Mouse (Mus musculus) MEL (cell line): ENCODE measurements around the gene Ptpa. TPM values are rescaled to one million over a fixed set of nuclear protein-coding genes. Genes with fewer than 3 reads are reported as not detected.

Source experiments
- DNase-seq: peaks from one replicate; pipeline ENCODE4 v3.0.0; 2011; ENCODE audit warnings: low read depth, low spot score
- H3K27ac ChIP-seq: 2 replicates; pipeline ENCODE4 v1.5.1; 2012; ENCODE audit warnings: low read depth, mild to moderate bottlenecking, control low read depth, low read length, moderate library complexity; ENCODE audit not compliant: control insufficient read depth
- H3K27me3 ChIP-seq, 2 experiments: fragments of 150-350 bp in 1 of 2; sonication (generic) in 1 of 2; 2 replicates each; pipeline ENCODE4 v1.6.1; 2012; ENCODE audit warnings: low read length in 2 of 2, mild to moderate bottlenecking in 2 of 2, improper control_type of control experiment in 1 of 2, moderate library complexity in 1 of 2; ENCODE audit not compliant: insufficient read depth in 2 of 2, control insufficient read depth in 1 of 2
- H3K36me3 ChIP-seq, 2 experiments: 2 replicates each; pipeline ENCODE4 v1.6.1; 2012 to 2014; ENCODE audit warnings: low read length in 2 of 2, improper control_type of control experiment in 1 of 2, inconsistent platforms in 1 of 2, mild to moderate bottlenecking in 1 of 2; ENCODE audit not compliant: insufficient read depth in 2 of 2, control insufficient read depth in 1 of 2
- H3K4me1 ChIP-seq, 2 experiments: fragments of 150-350 bp in 1 of 2; sonication (generic) in 1 of 2; 2 replicates each; pipeline ENCODE4 v1.6.1; 2012; ENCODE audit warnings: low read length in 2 of 2, improper control_type of control experiment in 1 of 2, mild to moderate bottlenecking in 1 of 2; ENCODE audit not compliant: insufficient read depth in 2 of 2, control insufficient read depth in 1 of 2
- H3K4me3 ChIP-seq, 2 experiments: fragments of 150-350 bp in 1 of 2; sonication (generic) in 1 of 2; 2 replicates each; pipeline ENCODE4 v1.5.1; 2012; ENCODE audit warnings: low read depth in 2 of 2, low read length in 2 of 2, mild to moderate bottlenecking in 2 of 2, moderate library complexity in 2 of 2, control low read depth in 1 of 2, improper control_type of control experiment in 1 of 2; ENCODE audit not compliant: control insufficient read depth in 1 of 2, insufficient read depth in 1 of 2
- H3K79me2 ChIP-seq: 2 replicates; pipeline ENCODE4 v1.6.1; 2012; ENCODE audit warnings: mild to moderate bottlenecking, low read length, moderate library complexity; ENCODE audit not compliant: control insufficient read depth, poor library complexity, insufficient read depth
- H3K9ac ChIP-seq: 2 replicates; pipeline ENCODE4 v1.6.1; 2012; ENCODE audit warnings: low read depth, mild to moderate bottlenecking, control low read depth, low read length, moderate library complexity; ENCODE audit not compliant: control insufficient read depth, poor library complexity, severe bottlenecking
- H3K9me3 ChIP-seq: fragments of 150-350 bp; sonication (generic); replicated peaks from 2 replicates; pipeline ENCODE4 v1.6.1; 2012; ENCODE audit warnings: mild to moderate bottlenecking, low read length, improper control_type of control experiment, moderate library complexity; ENCODE audit not compliant: insufficient read depth
- CHD2 ChIP-seq: IDR thresholded peaks from 2 replicates; pipeline ENCODE4 v1.6.1; 2011; ENCODE audit warnings: low read length, improper control_type of control experiment
- ELF1 ChIP-seq: IDR thresholded peaks from 2 replicates; pipeline ENCODE4 v1.6.1; 2014; ENCODE audit warnings: low read depth, mild to moderate bottlenecking, inconsistent platforms, low read length, improper control_type of control experiment, moderate library complexity
- GABPA ChIP-seq: IDR thresholded peaks from 2 replicates; pipeline ENCODE4 v1.6.1; 2012; ENCODE audit warnings: low read depth, mild to moderate bottlenecking, inconsistent platforms, low read length, improper control_type of control experiment, moderate library complexity
- GATA1 ChIP-seq: IDR thresholded peaks from 2 replicates; pipeline ENCODE4 v1.6.1; 2011; ENCODE audit warnings: low read depth, low read length, improper control_type of control experiment
- JUND ChIP-seq: IDR thresholded peaks from 2 replicates; pipeline ENCODE4 v1.6.1; 2011; ENCODE audit warnings: low read depth, mild to moderate bottlenecking, improper control_type of control experiment, low read length
- MEF2A ChIP-seq: IDR thresholded peaks from 2 replicates; pipeline ENCODE4 v1.6.1; 2014; ENCODE audit warnings: low read depth, mild to moderate bottlenecking, inconsistent platforms, low read length, improper control_type of control experiment; ENCODE audit not compliant: poor library complexity, insufficient replicate concordance, severe bottlenecking; ENCODE audit errors: extremely low read depth
- MXI1 ChIP-seq: IDR thresholded peaks from 2 replicates; pipeline ENCODE4 v1.6.1; 2011; ENCODE audit warnings: mild to moderate bottlenecking, low read depth, low read length, improper control_type of control experiment
- MYB ChIP-seq: IDR thresholded peaks from 2 replicates; pipeline ENCODE4 v1.6.1; 2011; ENCODE audit warnings: mild to moderate bottlenecking, low read depth, low read length, improper control_type of control experiment
- MYC ChIP-seq: IDR thresholded peaks from 2 replicates; pipeline ENCODE4 v1.6.1; 2011; ENCODE audit warnings: low read depth, mild to moderate bottlenecking, low read length, improper control_type of control experiment, moderate library complexity
- POLR2AphosphoS2 ChIP-seq: IDR thresholded peaks from 2 replicates; pipeline ENCODE4 v1.6.1; 2011; ENCODE audit warnings: low read length, improper control_type of control experiment
- RCOR1 ChIP-seq: IDR thresholded peaks from 2 replicates; pipeline ENCODE4 v1.6.1; 2012; ENCODE audit warnings: low read depth, mild to moderate bottlenecking, inconsistent platforms, low read length, improper control_type of control experiment
- SIN3A ChIP-seq: IDR thresholded peaks from 2 replicates; pipeline ENCODE4 v1.6.1; 2012; ENCODE audit warnings: low read length, improper control_type of control experiment, inconsistent platforms
- TCF12 ChIP-seq: IDR thresholded peaks from 2 replicates; pipeline ENCODE4 v1.6.1; 2014; ENCODE audit warnings: low read depth, mild to moderate bottlenecking, inconsistent platforms, low read length, improper control_type of control experiment, moderate library complexity
- UBTF ChIP-seq: IDR thresholded peaks from 2 replicates; pipeline ENCODE4 v1.6.1; 2012; ENCODE audit warnings: low read depth, mild to moderate bottlenecking, inconsistent platforms, low read length, improper control_type of control experiment, moderate library complexity, borderline replicate concordance; ENCODE audit not compliant: insufficient read depth
- USF1 ChIP-seq: IDR thresholded peaks from 2 replicates; pipeline ENCODE4 v1.6.1; 2014; ENCODE audit warnings: low read depth, mild to moderate bottlenecking, inconsistent platforms, low read length, improper control_type of control experiment, moderate library complexity
- USF2 ChIP-seq, 2 experiments: IDR thresholded peaks; 2 replicates each; pipeline ENCODE4 v1.6.1; 2011 to 2012; ENCODE audit warnings: improper control_type of control experiment in 2 of 2, low read length in 2 of 2, borderline replicate concordance in 1 of 2, inconsistent platforms in 1 of 2, low read depth in 1 of 2, mild to moderate bottlenecking in 1 of 2; ENCODE audit not compliant: insufficient read depth in 1 of 2
- ZKSCAN1 ChIP-seq: IDR thresholded peaks from 2 replicates; pipeline ENCODE4 v1.6.1; 2012; ENCODE audit warnings: low read depth, mild to moderate bottlenecking, inconsistent platforms, low read length, improper control_type of control experiment, moderate library complexity
- ZMIZ1 ChIP-seq: IDR thresholded peaks from 2 replicates; pipeline ENCODE4 v1.6.1; 2012; ENCODE audit warnings: low read depth, mild to moderate bottlenecking, inconsistent platforms, low read length, improper control_type of control experiment, moderate library complexity
- ZNF384 ChIP-seq: IDR thresholded peaks from 2 replicates; pipeline ENCODE4 v1.6.1; 2012; ENCODE audit warnings: low read depth, mild to moderate bottlenecking, inconsistent platforms, low read length, improper control_type of control experiment
- polyA plus RNA-seq, 2 experiments: library from polyadenylated mRNA; stranded (reverse) in 1 of 2; unstranded in 1 of 2; fragments of >175 nt in 1 of 2; fragments of >200 nt in 1 of 2; gene quantifications; 2 replicates each; pipeline versions ENCODE4 v1.2.1 to v1.2.4; 2012; ENCODE audit warnings: low replicate concordance in 2 of 2, low read depth in 1 of 2; ENCODE audit not compliant: insufficient read length in 2 of 2, insufficient read depth in 1 of 2, missing spikeins in 1 of 2
- total RNA-seq: library from RNA; depleted of rRNA; stranded (reverse); fragments of 300-350 nt; gene quantifications from 2 replicates; pipeline ENCODE4 v1.2.3, GENCODE M21; 2012

Gene Ptpa
- total and polyA plus RNA-seq, 3 experiments = 159 to 382 TPM; not detected in 1

- Histone ChIP-seq H3K27ac (no peak overlapping the region), H3K36me3 (no peaks in the 10 kb centered on the region), H3K9me3 (no peaks in the 10 kb centered on the region), H3K4me1 (no peaks in the 10 kb centered on the region), H3K4me3 (no peak overlapping the region), H3K27me3 (no peaks in the 10 kb centered on the region; a peak in 1 of 4 replicates), H3K9ac (no peak overlapping the region), H3K79me2 (no peaks in the 10 kb centered on the region)
- no peak for DNase-seq
- TF ChIP-seq GABPA (no peak), ZMIZ1 (no peak), GATA1 (no peak), MYC (no peak), MYB (no peak), MEF2A (no peak), CHD2 (no peak), RCOR1 (no peak), UBTF (no peak), ZKSCAN1 (no peak), ZNF384 (no peak), TCF12 (no peak), JUND (no peak), USF1 (no peak), ELF1 (no peak), SIN3A (no peak), MXI1 (no peak)
Observed at GRCm38 (mm10) chr2:30487597-30487996, 71.8 kb downstream of the Ptpa start.

- H3K27ac ChIP-seq = no peak overlapping the region
- no peak for DNase-seq
- no peaks in the 10 kb centered on the region for H3K36me3 ChIP-seq
- no peak overlapping the region for H3K4me3 ChIP-seq
- H3K9ac ChIP-seq = no peak overlapping the region
- no peaks in the 10 kb centered on the region for H3K9me3 ChIP-seq
- no peaks in the 10 kb centered on the region; a peak in 1 of 4 replicates for H3K27me3 ChIP-seq
- H3K79me2 ChIP-seq = no peaks in the 10 kb centered on the region
- H3K4me1 ChIP-seq = no peaks in the 10 kb centered on the region
- no peak for TF ChIP-seq USF2 (IDR thresholded peaks at IDR 0.05; ENCODE audit: borderline replicate concordance in 1 of 2, insufficient read depth in 1 of 2, low read depth in 1 of 2, low read length in 2 of 2)
- no peak for TF ChIP-seq POLR2AphosphoS2
- TF ChIP-seq ELF1 = no peak
- TF ChIP-seq ZKSCAN1 = no peak
- TF ChIP-seq, all 39 proteins: peak for 0
Observed at GRCm38 (mm10) chr2:30490384-30490783, 74.5 kb downstream of the Ptpa start.
